Mouse (Mus musculus): ENCODE data around the gene Opn3. TPM values are rescaled to one million over a fixed set of nuclear protein-coding genes. Genes with fewer than 3 reads are reported as not detected.

Gene Opn3
- 0.84 and 1.2 TPM in 2 replicates for polyA plus RNA-seq (2012)

GRCm38 (mm10) chr1:175692246-175692996 lies at the start of gene Opn3, which contains the start of gene Chml:
Opn3 (minus strand) TSS chr1:175692776.
Chml (minus strand) TSS chr1:175692901.

GRCm38 (mm10) chr1:175698293-175698692 lies 5.7 kb upstream of the Opn3 start, which contains the start of gene Wdr64:
Wdr64 (plus strand) TSS chr1:175698593.

GRCm38 (mm10) chr1:175625257-175625879 lies 67.2 kb downstream of the Opn3 start, which contains the start of gene Fh1:
Fh1 (minus strand) TSS chr1:175625635.

GRCm38 (mm10) chr1:175619814-175620431 lies 72.7 kb downstream of the Opn3 start, which contains the start of gene Kmo:
Kmo (plus strand) TSS chr1:175620381.

Other genes with a start within 250 kb of the Opn3 start
- gene Rgs7, start 200.3 kb downstream of the Opn3 start, polyA plus RNA-seq (2012): not detected in 2 replicates
- 0.13 and 1.3 TPM in 2 replicates for gene Kmo, start 72.4 kb downstream of the Opn3 start, polyA plus RNA-seq (2012)
- 12.9 and 13.3 TPM in 2 replicates for gene Fh1, start 67.1 kb downstream of the Opn3 start, polyA plus RNA-seq (2012)
- 14.6 and 15.6 TPM in 2 replicates for gene Chml, start 125 bp upstream of the Opn3 start, polyA plus RNA-seq (2012)
- gene Wdr64, start 5.8 kb upstream of the Opn3 start, polyA plus RNA-seq (2012): not detected in 2 replicates
- gene Exo1, start 187.8 kb upstream of the Opn3 start, polyA plus RNA-seq (2012): 2.1 and 2.5 TPM in 2 replicates
- not detected in 2 replicates for gene Gm38100, start 227.6 kb upstream of the Opn3 start, polyA plus RNA-seq (2012)

Data from megakaryocyte-erythroid progenitor cell, adult 5 weeks (primary cell).